Comparison of ENCODE assay signal across 8 mouse cellular contexts in genomic region chr15:59197455-59198391, GRCm38 (mm10).
DNase-seq lines count a peak whose midpoint lies in the region; ATAC-seq and TF ChIP-seq lines count a peak whose summit lies in the region.

No protein-coding gene starts in this region.

- no peak overlapping the region for H3K4me3 ChIP-seq in left cerebral cortex, adult 2 months
- no peak overlapping the region for H3K4me3 ChIP-seq in forebrain, embryonic 13.5 days
- no peak overlapping the region for H3K4me3 ChIP-seq in hindbrain, embryonic 11.5 days (ENCODE audit: low read depth, low read length)
- H3K4me3 ChIP-seq in limb, embryonic 14.5 days (replicated peaks; ENCODE audit: low read length), result no peak overlapping the region
- H3K4me3 ChIP-seq in midbrain, embryonic 16.5 days (ENCODE audit: low read depth, low read length), result no peak overlapping the region

- no peak for TF ChIP-seq CTCF in left cerebral cortex, adult 2 months (IDR thresholded peaks at IDR 0.05)

- DNase-seq in left cerebral cortex, adult 2 months (ENCODE audit: extremely low spot score in 1 of 2, low spot score in 2 of 2), result peak in 1 of 2 experiments; percentile 16
- no peak for DNase-seq in left cerebral cortex, adult 11 months (ENCODE audit: low spot score)
- DNase-seq in hindbrain, embryonic 11.5 days (ENCODE audit: low spot score), result peak; percentile 38
- peak; percentile 75 for DNase-seq in limb, embryonic 14.5 days (ENCODE audit: low spot score)
- no peak for DNase-seq in cerebellum, adult 9-11 months
- DNase-seq in layer of hippocampus, postnatal 25 days (ENCODE audit: extremely low spot score in 1 of 2, low spot score in 1 of 2), result no peak

- H3K4me1 ChIP-seq in forebrain, embryonic 13.5 days, result peaks cover 18% of the 10 kb centered on the region
- H3K4me1 ChIP-seq in hindbrain, embryonic 11.5 days (replicated peaks; ENCODE audit: control insufficient read depth, insufficient read depth, low read length), result peaks cover 10% of the 10 kb centered on the region
- peaks cover 19% of the 10 kb centered on the region for H3K4me1 ChIP-seq in limb, embryonic 14.5 days (ENCODE audit: control insufficient read depth, insufficient read depth, low read length)
- H3K4me1 ChIP-seq in midbrain, embryonic 16.5 days (ENCODE audit: control insufficient read depth, insufficient read depth, low read length), result peaks cover 16% of the 10 kb centered on the region

- no peaks in the 10 kb centered on the region for H3K36me3 ChIP-seq in forebrain, embryonic 13.5 days (ENCODE audit: poor library complexity, severe bottlenecking)
- no peaks in the 10 kb centered on the region for H3K36me3 ChIP-seq in hindbrain, embryonic 11.5 days (ENCODE audit: control insufficient read depth, insufficient read depth, low read length)
- no peaks in the 10 kb centered on the region for H3K36me3 ChIP-seq in limb, embryonic 14.5 days (ENCODE audit: control insufficient read depth, insufficient read depth, low read length)
- H3K36me3 ChIP-seq in midbrain, embryonic 16.5 days (ENCODE audit: control insufficient read depth, insufficient read depth, low read length), result no peaks in the 10 kb centered on the region

- no peak overlapping the region for H3K4me2 ChIP-seq in forebrain, embryonic 13.5 days
- no peak overlapping the region for H3K4me2 ChIP-seq in hindbrain, embryonic 11.5 days (replicated peaks; ENCODE audit: low read depth, low read length)
- H3K4me2 ChIP-seq in limb, embryonic 14.5 days (replicated peaks; ENCODE audit: low read depth, low read length, severe bottlenecking), result 0 out of 2 replicates have a peak overlapping the region, but pooled peaks have one; percentile 17
- 0 out of 2 replicates have a peak overlapping the region, but pooled peaks have one; percentile 2 for H3K4me2 ChIP-seq in midbrain, embryonic 16.5 days (ENCODE audit: low read length)

- H3K27me3 ChIP-seq in forebrain, embryonic 13.5 days, result no peaks in the 10 kb centered on the region
- H3K27me3 ChIP-seq in hindbrain, embryonic 11.5 days (ENCODE audit: control insufficient read depth, insufficient read depth, low read length), result no peaks in the 10 kb centered on the region
- no peaks in the 10 kb centered on the region for H3K27me3 ChIP-seq in limb, embryonic 14.5 days (ENCODE audit: control insufficient read depth, insufficient read depth, low read length)
- H3K27me3 ChIP-seq in midbrain, embryonic 16.5 days (ENCODE audit: control insufficient read depth, insufficient read depth, low read depth, low read length), result no peaks in the 10 kb centered on the region

- intact Hi-C loops in left cerebral cortex, adult 2 months (cut with DNase I), result no loop called here

- no peak overlapping the region for H3K9ac ChIP-seq in forebrain, embryonic 13.5 days
- H3K9ac ChIP-seq in hindbrain, embryonic 11.5 days (ENCODE audit: low read depth, low read length), result 0 out of 2 replicates have a peak overlapping the region, but pooled peaks have one; percentile 23
- H3K9ac ChIP-seq in limb, embryonic 14.5 days (ENCODE audit: low read depth, low read length, severe bottlenecking), result peak overlapping the region; percentile 16; the same call in 1 of the 2 replicates
- 0 out of 2 replicates have a peak overlapping the region, but pooled peaks have one; percentile 3 for H3K9ac ChIP-seq in midbrain, embryonic 16.5 days (ENCODE audit: low read depth, low read length)

- peak; percentile 72 for ATAC-seq in forebrain, embryonic 13.5 days
- no peak; the same call in 1 of the 2 replicates for ATAC-seq in hindbrain, embryonic 11.5 days (ENCODE audit: low FRiP score)
- ATAC-seq in limb, embryonic 14.5 days (ENCODE audit: low FRiP score, low read depth), result peak; percentile 80
- peak; percentile 71 for ATAC-seq in midbrain, embryonic 16.5 days

- WGBS in forebrain, embryonic 13.5 days, result 7% methylated on average over 7 of the region's 7 CpGs
- 27% methylated on average over 7 of the region's 7 CpGs for WGBS in hindbrain, embryonic 11.5 days
- WGBS in limb, embryonic 14.5 days, result 9% methylated on average over 7 of the region's 7 CpGs
- 6% methylated on average over 7 of the region's 7 CpGs for WGBS in midbrain, embryonic 16.5 days

- no peaks in the 10 kb centered on the region for H3K9me3 ChIP-seq in forebrain, embryonic 13.5 days (replicated peaks)
- H3K9me3 ChIP-seq in hindbrain, embryonic 11.5 days (ENCODE audit: control insufficient read depth, low read length), result no peaks in the 10 kb centered on the region
- no peaks in the 10 kb centered on the region for H3K9me3 ChIP-seq in limb, embryonic 14.5 days (ENCODE audit: control insufficient read depth, low read length)
- no peaks in the 10 kb centered on the region for H3K9me3 ChIP-seq in midbrain, embryonic 16.5 days (replicated peaks; ENCODE audit: control insufficient read depth, low read length, poor library complexity, severe bottlenecking)

- H3K27ac ChIP-seq in left cerebral cortex, adult 2 months, result peak overlapping the region; percentile 62
- H3K27ac ChIP-seq in forebrain, embryonic 13.5 days, result peak overlapping the region; percentile 66
- peak overlapping the region; percentile 58 for H3K27ac ChIP-seq in hindbrain, embryonic 11.5 days (ENCODE audit: low read depth, low read length)
- peak overlapping the region; percentile 56 for H3K27ac ChIP-seq in limb, embryonic 14.5 days (replicated peaks; ENCODE audit: low read depth, low read length)
- H3K27ac ChIP-seq in midbrain, embryonic 16.5 days (ENCODE audit: low read length), result peak overlapping the region; percentile 67

- TF ChIP-seq POLR2A in limb, embryonic 14.5 days (IDR thresholded peaks at IDR 0.05; ENCODE audit: borderline replicate concordance, extremely low read depth, insufficient read depth, insufficient read length), result no peak

Comparison
In these comparisons a context has a peak if more than half of its experiments do, and no peak if none do; other contexts are left out.
1. DNase-seq: peak in hindbrain, embryonic 11.5 days (single experiment) and limb, embryonic 14.5 days (single experiment); none in left cerebral cortex, adult 11 months (single experiment), cerebellum, adult 9-11 months (single experiment) and layer of hippocampus, postnatal 25 days (0 of 2).
2. H3K4me2 ChIP-seq: peak in limb, embryonic 14.5 days (single experiment) and midbrain, embryonic 16.5 days (single experiment); none in forebrain, embryonic 13.5 days (single experiment) and hindbrain, embryonic 11.5 days (single experiment).
3. Peak in every context shown above with its lines, with median percentiles within 50 percentile points of each other: H3K27ac ChIP-seq.